Mouse (Mus musculus): Measurements from ENCODE around the gene Upf1. TPM values are rescaled to one million over a fixed set of nuclear protein-coding genes. Genes with fewer than 3 reads are reported as not detected.

Gene Upf1
- total and polyA plus RNA-seq, 2 experiments from 2014 or later: 9.7 to 45.4 TPM

DNA sequence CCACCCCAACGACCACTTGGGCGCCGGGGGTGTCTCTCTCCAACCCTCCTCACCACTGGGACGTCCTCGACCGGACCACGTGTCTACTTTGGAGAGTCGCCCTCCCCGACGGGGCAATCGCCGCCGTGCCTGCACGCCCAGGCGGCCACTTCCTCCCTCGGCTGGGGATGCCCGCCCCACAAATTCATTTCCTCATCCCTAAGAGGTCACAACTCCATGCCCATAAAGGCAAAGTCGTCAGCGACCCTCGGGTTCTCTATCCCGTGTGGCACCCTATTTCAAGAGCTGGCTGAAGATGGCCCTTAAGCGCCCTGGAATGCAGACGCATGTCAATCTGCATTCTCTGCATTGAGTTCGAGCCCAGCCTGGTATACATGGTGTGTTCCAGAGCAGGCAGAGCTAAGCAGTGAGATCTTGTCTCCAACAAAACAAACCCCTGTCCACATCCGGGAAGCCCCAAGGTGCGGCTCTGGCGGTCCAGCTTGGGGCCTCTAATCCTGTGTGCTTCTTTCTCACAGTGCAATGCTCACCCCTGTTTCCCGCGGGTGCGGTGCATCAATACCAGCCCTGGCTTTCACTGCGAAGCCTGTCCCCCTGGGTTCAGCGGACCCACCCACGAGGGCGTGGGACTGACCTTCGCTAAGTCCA, 22.3 kb upstream of the Upf1 start:
- no peak overlapping the region for H3K4me2 ChIP-seq (ENCODE audit: low read depth, low read length, poor library complexity, severe bottlenecking)
- H3K4me3 ChIP-seq (ENCODE audit: low read depth, low read length): peak overlapping the region; percentile 3; the same call in 1 of the 2 replicates
- DNase-seq (ENCODE audit: low spot score): no peak
- TF ChIP-seq CTCF (IDR thresholded peaks at IDR 0.05): no peak
- no peak overlapping the region for H3K9ac ChIP-seq (replicated peaks; ENCODE audit: low read length, poor library complexity, severe bottlenecking)
- H3K9me3 ChIP-seq (ENCODE audit: low read length): no peaks in the 10 kb centered on the region
- no peaks in the 10 kb centered on the region for H3K36me3 ChIP-seq (ENCODE audit: insufficient read depth, low read length)
- ATAC-seq (ENCODE audit: low FRiP score): no peak
- peaks cover 57% of the 10 kb centered on the region for H3K27me3 ChIP-seq (ENCODE audit: insufficient read depth, low read length)
- no peak overlapping the region for H3K27ac ChIP-seq (ENCODE audit: low read depth, low read length)
- WGBS: 6% methylated on average over 35 of the region's 35 CpGs
- H3K4me1 ChIP-seq (ENCODE audit: insufficient read depth, low read length): no peaks in the 10 kb centered on the region

DNA sequence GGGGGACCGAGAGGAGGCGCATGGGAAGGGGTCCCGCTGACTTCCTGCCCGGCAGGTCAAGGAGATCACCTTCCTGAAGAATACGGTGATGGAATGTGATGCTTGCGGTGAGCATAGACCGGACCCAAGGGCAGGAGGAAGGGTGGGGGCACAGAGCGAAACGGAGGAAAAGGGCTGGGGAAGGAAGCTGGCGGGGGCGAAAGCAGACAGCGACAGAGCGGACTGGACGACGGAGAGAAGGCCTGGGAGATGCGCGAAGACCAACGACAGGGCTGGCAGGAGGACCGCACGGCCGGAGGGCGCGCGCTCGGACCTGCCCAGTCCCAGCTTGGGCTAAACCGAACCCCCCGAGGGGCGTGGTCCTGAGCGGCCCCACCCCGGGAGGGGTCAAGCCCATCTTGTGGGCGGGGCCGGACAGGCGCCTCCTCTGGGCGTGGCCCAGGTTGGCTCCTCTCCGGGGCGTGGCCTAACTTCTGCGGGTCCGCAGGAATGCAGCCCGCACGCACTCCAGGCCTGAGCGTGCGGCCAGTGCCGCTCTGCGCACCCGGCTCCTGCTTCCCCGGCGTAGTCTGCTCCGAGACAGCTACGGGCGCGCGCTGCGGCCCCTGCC, 21.3 kb upstream of the Upf1 start:
- H3K9me3 ChIP-seq (ENCODE audit: low read length): no peaks in the 10 kb centered on the region
- WGBS: under 1% methylated on average over 35 of the region's 53 CpGs
- peak; percentile 28 for DNase-seq (ENCODE audit: low spot score)
- no peaks in the 10 kb centered on the region for H3K4me1 ChIP-seq (ENCODE audit: insufficient read depth, low read length)
- no peaks in the 10 kb centered on the region for H3K36me3 ChIP-seq (ENCODE audit: insufficient read depth, low read length)
- TF ChIP-seq CTCF (IDR thresholded peaks at IDR 0.05): no peak
- peaks cover 57% of the 10 kb centered on the region for H3K27me3 ChIP-seq (ENCODE audit: insufficient read depth, low read length)
- peak overlapping the region; percentile 30 for H3K4me2 ChIP-seq (ENCODE audit: low read depth, low read length, poor library complexity, severe bottlenecking)
- H3K9ac ChIP-seq (replicated peaks; ENCODE audit: low read length, poor library complexity, severe bottlenecking): no peak overlapping the region
- peak overlapping the region; percentile 19; the same call in 1 of the 2 replicates for H3K4me3 ChIP-seq (ENCODE audit: low read depth, low read length)
- peak; percentile 38; the same call in 1 of the 2 replicates for ATAC-seq (ENCODE audit: low FRiP score)
- H3K27ac ChIP-seq (ENCODE audit: low read depth, low read length): no peak overlapping the region

DNA sequence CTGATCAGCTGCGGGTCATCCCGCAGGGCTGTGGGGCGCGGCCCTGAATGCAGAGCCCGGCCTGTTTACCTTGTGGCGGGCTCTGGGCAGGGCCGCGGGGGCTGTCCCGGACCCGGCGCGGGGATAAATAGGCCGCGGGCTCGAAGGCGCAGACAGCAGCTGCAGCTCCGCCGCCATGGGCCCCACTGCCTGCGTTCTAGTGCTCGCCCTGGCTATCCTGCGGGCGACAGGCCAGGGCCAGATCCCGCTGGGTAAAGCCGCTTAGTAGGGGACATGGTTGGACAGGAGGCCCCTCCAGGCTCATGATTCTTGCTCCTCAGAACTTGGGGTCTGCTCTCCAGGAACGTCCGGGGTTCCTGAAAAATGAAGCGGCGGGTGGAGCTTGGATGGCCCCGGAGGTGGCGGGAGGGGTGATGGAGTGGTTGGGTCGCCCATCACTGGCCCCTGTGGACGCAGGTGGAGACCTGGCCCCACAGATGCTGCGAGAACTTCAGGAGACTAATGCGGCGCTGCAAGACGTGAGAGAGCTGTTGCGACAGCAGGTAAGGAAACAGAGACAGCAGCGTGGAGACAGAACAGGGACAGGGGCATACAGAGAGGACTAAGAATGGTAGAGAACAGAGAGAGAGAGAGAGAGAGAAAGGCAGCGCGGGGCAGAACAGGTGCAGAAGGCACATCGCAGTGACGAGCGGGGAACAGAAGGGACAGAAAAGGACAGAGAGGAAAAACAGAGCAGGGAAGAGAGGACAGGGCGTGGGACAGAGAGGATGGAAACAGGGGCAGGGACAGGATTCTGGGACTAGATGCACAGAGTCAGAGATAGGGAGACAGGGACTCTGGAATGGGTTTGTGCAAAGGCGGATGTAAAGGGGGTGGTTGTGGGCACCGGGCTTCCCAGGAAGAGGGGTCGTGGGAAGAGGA, 20.6 kb upstream of the Upf1 start, which contains the start of gene Comp:
Gene Comp (plus strand): TSS at position 162 of the 921 bp plus-strand sequence.
- H3K4me2 ChIP-seq (ENCODE audit: low read depth, low read length, poor library complexity, severe bottlenecking): peak within 1 kb of the TSS; percentile 30
- TF ChIP-seq CTCF (IDR thresholded peaks at IDR 0.05): no peak
- WGBS: 5% methylated on average over 47 of the region's 47 CpGs
- H3K27me3 ChIP-seq (ENCODE audit: insufficient read depth, low read length): peaks cover 53% of the 10 kb centered on the region
- H3K4me3 ChIP-seq (ENCODE audit: low read depth, low read length): peak within 1 kb of the TSS; percentile 19; the same call in 1 of the 2 replicates
- H3K4me1 ChIP-seq (ENCODE audit: insufficient read depth, low read length): no peaks in the 10 kb centered on the region
- no peak within 1 kb of the TSS for H3K9ac ChIP-seq (replicated peaks; ENCODE audit: low read length, poor library complexity, severe bottlenecking)
- DNase-seq (ENCODE audit: low spot score) (no peak), ATAC-seq (ENCODE audit: low FRiP score) (no peak)
- H3K36me3 ChIP-seq (ENCODE audit: insufficient read depth, low read length): no peaks in the 10 kb centered on the region
- no peak within 1 kb of the TSS for H3K27ac ChIP-seq (ENCODE audit: low read depth, low read length)
- H3K9me3 ChIP-seq (ENCODE audit: low read length): no peaks in the 10 kb centered on the region

DNA sequence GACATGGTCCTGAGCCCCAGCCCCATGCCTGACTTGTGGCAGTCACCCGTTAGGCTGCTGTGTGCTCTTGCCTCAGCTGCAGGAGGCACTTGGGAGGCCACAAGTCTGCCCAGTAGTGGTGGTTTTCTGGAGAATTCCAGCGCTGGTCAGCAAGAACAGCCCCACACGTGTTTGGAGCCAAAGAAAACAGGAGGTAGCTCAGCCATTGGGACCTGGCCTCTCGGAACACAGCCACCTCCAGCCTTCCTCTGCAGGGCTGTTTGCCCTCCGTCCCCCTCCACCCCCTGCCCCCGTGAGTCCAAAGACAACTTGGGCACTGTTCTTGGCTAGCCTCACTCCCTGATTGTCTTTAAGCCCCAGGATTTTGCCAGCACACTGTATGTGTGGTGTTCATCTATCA, 18.9 kb upstream of the Upf1 start:
- Histone ChIP-seq H3K27me3 (ENCODE audit: insufficient read depth, low read length) (peaks cover 36% of the 10 kb centered on the region), H3K4me3 (ENCODE audit: low read depth, low read length) (no peak overlapping the region), H3K4me2 (ENCODE audit: low read depth, low read length, poor library complexity, severe bottlenecking) (no peak overlapping the region), H3K4me1 (ENCODE audit: insufficient read depth, low read length) (no peaks in the 10 kb centered on the region), H3K27ac (ENCODE audit: low read depth, low read length) (no peak overlapping the region), H3K9me3 (ENCODE audit: low read length) (no peaks in the 10 kb centered on the region), H3K36me3 (ENCODE audit: insufficient read depth, low read length) (no peaks in the 10 kb centered on the region), H3K9ac (replicated peaks; ENCODE audit: low read length, poor library complexity, severe bottlenecking) (no peak overlapping the region)
- 31% methylated on average over 6 of the region's 6 CpGs for WGBS
- ATAC-seq (ENCODE audit: low FRiP score) (no peak), DNase-seq (ENCODE audit: low spot score) (no peak)
- TF ChIP-seq CTCF (IDR thresholded peaks at IDR 0.05): no peak

DNA sequence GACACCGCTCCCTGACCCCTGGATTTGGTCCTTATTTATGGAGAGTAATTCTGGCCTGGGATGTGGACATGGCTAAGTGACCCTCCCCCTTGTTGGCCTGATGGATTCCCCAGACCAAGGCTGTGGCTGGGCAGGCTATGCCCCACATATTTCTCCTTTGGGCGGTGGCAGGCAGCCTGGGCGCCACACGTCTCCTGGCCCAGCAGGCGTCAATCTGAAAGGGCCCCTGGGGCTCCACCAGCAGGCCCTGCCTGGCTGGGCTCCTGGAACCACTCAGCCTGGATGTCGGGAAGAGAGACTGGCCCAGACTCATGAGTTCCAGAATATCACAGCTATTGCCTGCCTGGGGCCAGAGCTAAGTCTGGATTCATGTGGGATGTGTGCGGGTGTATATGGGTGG, 17.4 kb upstream of the Upf1 start:
- no peak for TF ChIP-seq CTCF (IDR thresholded peaks at IDR 0.05)
- Histone ChIP-seq H3K4me2 (ENCODE audit: low read depth, low read length, poor library complexity, severe bottlenecking) (no peak overlapping the region), H3K9me3 (ENCODE audit: low read length) (no peaks in the 10 kb centered on the region), H3K27ac (ENCODE audit: low read depth, low read length) (no peak overlapping the region), H3K36me3 (ENCODE audit: insufficient read depth, low read length) (no peaks in the 10 kb centered on the region), H3K27me3 (ENCODE audit: insufficient read depth, low read length) (peaks cover 22% of the 10 kb centered on the region), H3K4me1 (ENCODE audit: insufficient read depth, low read length) (no peaks in the 10 kb centered on the region), H3K4me3 (ENCODE audit: low read depth, low read length) (no peak overlapping the region), H3K9ac (replicated peaks; ENCODE audit: low read length, poor library complexity, severe bottlenecking) (no peak overlapping the region)
- DNase-seq (ENCODE audit: low spot score): no peak
- ATAC-seq (ENCODE audit: low FRiP score): no peak
- WGBS: 70% methylated on average over 7 of the region's 7 CpGs
